Mouse (Mus musculus) B cell, adult 2 months (primary cell): ENCODE measurements around the gene Iba57.
A peak's percentile ranks its signal among the peaks of the same experiment; 100 is the strongest.

ENCODE experiments used
- DNase-seq, 2 experiments: peaks; one replicate each; pipeline ENCODE4 v3.0.0; 2022

The Iba57 gene

DNA sequence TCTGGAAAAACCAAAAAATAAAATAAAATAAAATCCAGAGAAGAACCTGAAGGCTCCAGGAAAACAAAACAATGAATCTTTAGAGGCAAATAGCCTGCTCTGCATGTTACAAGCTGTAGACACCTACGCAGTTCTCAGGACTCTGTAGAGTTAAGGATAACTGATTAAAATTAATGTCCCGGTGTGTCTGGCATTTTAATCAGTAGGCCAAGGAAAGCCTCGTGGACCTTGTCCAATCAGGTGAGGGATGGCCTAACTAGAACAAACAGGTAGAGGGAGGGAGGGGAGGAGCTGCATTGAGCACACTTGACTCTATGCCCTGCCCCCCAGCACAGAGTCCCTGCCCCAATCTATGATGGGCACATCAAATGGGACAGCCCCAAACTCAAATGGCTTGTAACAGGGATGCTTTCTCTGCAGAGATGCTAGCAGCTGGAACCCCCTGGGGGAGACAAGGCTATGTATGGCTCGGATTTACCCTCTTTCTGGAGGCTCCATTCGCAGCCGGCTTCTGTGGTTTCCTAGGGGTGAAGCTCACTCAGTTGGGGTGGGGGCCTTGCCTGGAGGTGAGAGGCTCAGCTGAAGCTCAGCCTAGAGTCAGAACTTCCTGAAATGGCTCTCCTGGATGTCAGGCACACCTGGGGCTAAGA lies 10.8 kb upstream of the Iba57 start:
- no peak for DNase-seq

DNA sequence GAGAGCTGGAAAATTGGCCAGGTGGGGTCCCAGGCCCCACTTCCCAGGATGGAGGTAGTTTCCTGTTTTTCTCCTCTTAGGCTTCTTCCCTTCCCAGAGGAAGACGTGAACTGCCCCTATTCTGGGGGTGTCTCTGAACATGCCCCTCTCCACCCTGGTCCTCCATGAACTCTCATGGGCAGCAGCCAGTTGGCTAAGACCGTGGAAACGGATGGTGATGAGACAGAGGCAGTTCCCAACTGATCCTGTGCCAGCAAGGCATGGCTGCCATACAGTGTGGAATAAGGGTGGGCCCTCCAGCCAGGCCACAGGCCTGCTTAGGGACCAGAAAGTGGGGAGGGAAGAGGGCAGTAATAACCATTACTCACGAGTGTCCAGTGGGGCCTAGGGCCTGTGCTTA lies 7.0 kb upstream of the Iba57 start:
- no peak for DNase-seq

DNA sequence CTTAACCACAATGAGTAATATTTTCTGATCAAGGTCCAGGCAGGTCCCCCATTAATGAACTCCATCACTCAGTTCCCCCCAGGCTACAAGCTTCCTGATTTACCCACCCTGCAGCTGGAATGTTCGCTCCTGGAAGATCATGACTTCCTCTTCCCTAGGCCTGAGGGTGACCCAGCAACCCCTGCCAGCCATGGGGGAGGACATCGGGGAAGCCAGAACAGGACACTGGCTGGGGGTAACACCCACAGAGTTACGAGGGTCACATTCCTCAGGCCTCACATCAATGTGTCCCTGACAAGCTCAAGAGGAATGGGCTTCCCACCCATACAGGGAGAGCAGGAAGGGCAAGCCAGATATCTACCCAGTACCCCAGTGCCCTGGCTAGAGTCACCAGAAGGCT lies 6.3 kb upstream of the Iba57 start:
- no peak for DNase-seq

DNA sequence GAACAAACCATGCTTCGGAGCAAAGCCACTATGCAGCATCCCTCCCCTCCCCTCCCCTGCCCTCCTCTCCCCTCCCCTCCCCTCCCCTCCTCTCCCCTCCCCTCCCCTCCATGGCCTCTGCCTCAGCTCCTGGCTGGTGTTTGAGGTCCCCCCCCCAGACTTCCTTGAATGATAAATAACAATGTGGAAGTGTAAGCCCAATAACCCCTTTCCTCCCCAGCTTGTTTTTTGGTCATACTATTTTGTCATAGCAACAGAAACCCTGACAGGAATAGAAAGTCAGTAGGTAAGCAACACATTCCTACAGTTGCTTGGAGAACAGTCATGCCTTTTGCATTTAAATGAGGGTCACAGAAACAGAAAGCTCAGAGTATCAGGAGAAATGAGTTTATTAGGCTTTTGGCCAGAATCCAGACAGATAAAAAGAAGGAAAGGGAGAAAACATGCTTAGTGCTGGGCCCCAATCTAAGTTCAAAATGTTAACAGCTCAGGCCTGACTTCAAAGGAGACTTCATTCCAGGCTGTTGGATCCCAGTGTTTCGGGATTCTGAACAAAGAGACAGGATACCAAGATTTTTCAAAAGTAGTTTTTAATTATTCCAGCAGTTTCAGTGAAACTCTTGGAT lies 2.2 kb upstream of the Iba57 start:
- DNase-seq: no peak

DNA sequence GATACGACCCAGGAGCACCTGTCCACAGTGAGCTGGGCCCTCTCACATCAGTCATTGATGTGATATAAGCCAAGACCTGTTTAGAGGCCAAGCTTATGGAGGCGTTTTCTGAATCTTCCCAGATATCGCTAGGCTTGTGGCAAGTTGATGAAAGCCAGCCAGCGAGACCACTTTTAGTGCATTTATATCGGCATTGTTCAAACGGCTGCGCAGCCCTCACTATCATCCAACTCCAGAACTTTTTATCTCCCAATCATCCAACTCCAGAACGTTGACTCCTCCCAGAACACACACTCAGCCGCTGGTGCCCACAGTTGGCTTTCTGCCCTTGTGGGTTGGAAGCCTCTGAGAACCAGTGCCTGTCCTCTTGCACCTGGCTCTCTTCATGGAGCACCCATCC lies 845 bp upstream of the Iba57 start:
- DNase-seq: no peak

DNA sequence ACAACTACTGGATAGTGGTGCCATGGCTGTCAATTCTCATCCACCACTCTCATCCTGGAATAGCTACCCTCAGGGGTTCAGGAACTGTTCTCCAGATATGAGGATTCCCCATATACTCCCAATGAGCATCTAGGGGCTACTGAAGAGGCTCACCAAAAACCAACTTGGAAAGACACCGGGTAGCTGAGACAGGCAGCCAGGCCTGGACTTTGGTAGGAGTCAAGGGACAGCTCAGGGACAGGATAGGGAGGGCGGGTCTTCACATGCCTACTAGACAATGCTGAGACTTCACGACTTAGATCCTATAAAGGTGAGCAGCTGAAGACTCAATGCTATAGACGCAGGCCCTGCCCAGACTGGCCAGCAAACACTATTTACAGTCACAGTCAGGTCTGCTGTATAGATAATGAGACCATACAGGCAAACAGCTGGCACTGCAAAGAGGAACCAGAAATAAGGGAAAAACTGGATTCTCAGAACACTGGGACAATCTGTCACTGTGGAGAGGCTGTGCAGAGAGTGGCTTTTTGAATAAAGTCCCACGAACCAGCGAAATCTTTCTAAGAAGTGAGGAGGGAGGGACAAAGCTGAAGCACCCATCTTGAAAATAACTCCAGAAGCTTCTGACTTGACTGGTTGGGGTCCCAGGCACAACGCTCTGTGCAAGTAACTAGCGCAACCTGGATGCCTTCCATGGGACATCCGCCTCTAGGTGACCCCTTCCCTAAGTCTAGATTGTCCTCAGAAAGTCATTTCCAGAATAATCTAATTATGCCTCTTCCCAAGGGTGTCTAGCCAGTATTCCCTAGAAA lies 890 bp downstream of the Iba57 start:
- DNase-seq: peak in 1 of 2 experiments; percentile 8

DNA sequence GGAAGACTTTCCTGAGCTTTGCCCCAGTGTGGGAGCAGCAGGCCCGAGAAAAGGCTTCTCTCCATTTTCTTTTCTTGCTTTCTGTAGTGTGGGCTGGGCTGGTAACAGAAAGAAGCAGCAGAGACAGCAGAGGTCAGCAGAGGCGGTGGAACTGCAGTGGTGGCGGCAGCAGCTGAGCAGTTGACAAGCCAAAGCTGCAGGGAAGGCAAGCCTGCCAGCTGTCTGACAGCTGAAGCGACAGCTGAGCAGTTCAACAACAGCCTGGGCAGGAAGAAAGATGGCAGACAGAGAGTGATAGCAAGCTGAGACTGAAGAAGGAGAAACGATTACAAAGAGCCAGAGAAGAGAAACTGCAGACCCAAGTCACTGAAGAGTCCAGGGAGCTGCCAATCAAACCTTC lies 2.1 kb downstream of the Iba57 start:
- DNase-seq: no peak

DNA sequence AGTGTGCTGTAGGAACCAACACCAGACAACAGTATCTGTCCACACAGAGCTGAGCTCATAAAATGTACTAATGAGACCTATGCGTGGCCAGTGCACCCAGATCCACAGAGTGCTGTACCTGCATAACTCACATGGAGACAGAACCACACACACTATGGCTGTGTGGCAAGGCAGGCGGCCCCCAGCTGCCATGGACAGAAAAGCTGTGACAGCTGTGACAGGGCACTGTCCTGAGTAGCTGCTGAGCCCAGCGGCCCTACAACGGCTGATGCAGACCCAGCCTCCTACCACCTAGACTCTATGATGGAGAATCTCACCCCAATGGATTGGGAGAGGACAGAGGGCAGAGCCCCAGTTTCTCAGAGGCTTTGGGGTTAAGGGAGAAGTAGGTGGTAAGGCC lies 4.0 kb downstream of the Iba57 start:
- DNase-seq: no peak

DNA sequence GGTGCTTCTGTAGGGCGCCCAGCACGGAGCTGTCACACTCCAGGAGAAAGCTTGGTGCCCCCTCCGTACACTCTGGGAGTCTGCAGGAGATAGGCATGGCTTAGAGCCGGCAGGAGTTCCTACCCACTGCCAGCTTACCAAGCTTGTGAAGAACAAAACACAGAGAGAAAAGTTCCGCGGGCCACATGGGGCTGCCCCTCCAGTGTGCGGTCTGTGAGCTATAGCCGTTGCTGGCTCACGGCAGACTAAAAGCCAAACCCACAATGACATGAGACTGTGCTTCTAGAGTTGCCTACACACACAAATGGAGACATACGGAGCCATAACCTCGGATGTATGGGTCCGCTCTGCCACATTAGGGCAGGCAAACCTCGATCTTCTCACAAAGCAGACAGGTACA lies 4.4 kb downstream of the Iba57 start:
- no peak for DNase-seq

DNA sequence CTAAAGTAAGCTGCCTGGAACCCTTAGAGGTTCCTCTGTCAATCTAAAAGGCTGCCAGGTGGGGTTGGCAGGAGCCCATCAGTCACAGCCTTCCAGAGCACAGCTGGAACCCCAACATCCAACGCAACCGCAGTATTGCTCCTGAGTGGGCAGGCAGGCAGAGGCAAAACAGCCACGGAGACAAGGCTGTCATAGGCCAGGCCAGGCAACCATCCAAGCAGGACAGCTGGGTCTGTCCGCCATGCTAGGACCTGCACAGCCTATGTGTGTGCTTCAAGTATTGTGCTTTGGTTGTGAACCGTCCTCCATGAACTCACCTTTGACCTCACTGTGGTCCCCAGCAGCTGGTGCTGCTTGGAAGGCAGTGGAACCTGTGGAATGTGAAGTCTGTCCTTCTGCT lies 7.6 kb downstream of the Iba57 start:
- no peak for DNase-seq

DNA sequence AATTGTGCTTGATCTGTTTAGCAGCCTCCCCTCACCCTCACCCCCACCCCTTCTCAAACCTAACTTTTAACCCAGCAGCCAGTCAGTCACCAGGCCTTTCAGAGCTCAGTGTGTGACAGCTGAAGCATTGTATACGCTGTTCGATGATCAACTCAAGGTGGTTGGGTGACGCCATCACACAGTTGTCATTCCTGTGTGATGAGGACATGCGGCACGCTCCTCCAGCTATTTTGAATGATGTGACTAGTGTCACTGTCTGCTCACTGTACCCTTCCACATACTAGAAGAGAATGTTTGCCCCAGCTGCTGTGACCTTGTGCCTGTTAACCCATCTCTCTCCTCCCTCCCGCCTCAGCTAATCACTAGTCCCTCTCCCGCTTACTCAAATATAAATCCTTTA lies 9.3 kb downstream of the Iba57 start:
- DNase-seq: no peak

DNA sequence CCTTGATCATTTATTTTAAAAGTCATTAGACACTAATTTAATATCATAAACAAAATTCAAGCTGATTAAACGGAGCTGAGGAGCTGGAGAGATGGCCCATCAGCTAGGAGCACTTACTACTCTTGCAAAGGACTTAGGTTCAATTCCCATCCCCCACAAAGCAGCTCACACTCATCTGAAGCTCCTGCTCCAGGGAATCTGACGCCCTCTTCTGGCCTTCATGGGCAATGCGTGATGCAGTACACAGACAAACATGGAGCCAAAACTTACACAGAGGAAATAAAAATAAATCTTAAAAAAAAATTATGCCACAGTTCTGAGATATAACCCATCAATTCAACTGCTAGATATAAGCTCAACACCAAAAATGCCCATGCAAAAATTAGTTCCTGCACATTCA lies 11.8 kb downstream of the Iba57 start:
- peak in 1 of 2 experiments; percentile 19 for DNase-seq

DNA sequence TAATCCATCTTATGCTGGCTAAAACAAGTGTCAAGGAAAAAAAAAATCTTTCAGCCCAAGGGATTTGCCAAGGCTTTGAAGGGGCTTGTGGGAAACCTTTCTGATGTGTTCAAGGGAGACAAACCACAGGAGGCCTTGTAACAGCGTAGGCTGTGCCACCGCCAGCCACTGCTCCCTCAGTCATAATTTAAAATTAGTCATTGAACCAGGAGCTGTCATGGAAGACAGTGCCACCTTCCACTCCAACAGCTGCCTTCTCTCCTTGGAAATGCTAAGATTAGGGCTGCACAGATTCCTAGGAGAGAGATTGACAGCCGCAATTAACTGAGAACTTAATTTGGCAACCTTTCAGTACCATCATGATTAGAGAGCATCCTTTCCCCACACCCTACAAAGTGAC lies 14.2 kb downstream of the Iba57 start:
- no peak for DNase-seq

DNA sequence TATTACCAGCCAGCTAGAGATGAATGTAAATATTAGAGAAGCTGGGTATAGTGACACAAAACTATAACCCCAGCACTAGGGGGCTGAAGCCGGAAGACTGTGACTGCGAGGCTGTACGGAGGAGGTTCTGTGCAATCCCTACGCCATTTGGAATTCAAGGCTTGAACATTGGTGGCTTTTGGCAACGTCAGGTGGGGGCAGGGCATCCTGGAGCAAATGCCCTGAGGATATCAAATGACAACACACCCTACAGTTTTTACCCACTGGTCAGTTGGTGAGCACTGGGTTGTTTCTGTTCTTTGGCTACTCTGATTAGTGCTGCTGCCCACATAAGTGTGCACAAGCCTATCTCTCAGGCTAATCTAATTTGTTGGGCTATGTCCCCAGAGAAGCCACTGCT lies 20.6 kb downstream of the Iba57 start:
- DNase-seq: no peak

DNA sequence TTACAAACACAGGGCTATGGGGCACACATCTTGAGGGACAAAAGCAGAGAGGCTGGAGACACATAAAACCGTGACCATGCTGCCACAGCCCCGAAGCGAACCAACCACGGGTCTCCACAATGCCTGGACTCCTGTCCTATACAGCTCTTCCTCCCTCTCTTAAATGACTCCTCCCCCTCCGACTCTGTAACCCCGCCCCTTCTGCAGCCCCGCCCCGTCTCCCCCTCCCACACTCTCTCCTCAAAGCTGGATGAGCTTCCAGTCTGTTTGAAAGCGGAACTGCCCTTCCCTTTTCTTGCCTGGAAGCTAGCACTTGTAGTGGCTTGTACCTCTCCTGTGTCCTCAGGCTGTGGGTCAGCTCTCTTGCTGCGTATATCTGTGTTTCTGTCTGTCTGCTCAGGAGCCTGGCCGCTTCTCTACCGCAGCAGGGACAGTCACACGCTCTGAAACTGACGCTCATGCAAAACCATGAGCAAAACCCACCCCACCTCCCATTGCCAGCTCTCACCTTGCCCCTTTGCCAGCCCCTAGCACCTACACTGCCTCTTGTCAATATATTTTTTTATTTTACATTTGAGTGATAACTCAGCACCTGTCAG lies 21.7 kb downstream of the Iba57 start:
- DNase-seq: no peak

DNA sequence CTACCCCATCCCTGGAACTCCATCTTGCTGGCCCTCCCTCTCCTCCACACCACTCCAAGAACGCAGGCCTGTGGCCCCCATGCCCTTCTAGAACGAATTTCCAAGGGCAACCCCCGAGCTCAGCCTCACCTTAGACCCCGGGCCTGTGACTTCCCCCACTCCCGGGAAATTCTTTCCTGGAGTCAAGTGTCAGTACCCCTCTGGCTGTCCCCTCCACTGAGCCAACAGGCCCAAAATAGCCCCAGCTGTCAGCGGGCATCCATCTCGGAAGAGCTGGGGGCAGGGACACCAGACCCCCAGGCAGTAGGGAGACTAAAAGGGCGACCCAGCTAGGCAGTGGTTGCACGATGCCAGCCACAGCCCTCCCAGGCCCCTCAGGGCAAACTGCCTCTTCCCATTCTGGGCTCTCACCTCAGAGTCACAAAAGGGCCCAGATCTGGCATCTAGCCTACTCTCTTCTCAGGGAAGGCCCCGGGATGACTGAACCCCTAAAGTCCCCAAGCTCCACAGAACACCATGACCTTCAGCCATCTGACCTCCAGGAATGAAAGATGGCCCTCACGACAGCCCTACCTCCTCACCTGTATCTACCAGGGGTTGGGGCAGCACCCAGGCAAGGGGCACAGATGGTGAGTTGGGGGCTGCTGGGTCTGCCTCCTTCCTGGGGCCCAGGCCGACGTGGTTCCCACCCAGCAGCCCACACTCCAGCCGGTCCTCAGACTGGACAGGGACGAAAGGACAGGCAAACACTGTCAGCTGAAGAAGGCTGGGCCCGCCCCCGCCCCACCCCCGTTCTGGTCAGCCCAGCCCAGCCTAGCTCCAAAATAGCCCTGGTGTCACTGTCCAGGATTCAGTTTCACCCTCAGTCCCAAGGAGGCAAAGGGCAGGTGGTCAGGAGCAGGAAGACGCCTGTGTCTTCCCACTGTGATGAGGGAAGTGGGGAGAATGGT lies 24.7 kb downstream of the Iba57 start:
- DNase-seq: no peak

DNA sequence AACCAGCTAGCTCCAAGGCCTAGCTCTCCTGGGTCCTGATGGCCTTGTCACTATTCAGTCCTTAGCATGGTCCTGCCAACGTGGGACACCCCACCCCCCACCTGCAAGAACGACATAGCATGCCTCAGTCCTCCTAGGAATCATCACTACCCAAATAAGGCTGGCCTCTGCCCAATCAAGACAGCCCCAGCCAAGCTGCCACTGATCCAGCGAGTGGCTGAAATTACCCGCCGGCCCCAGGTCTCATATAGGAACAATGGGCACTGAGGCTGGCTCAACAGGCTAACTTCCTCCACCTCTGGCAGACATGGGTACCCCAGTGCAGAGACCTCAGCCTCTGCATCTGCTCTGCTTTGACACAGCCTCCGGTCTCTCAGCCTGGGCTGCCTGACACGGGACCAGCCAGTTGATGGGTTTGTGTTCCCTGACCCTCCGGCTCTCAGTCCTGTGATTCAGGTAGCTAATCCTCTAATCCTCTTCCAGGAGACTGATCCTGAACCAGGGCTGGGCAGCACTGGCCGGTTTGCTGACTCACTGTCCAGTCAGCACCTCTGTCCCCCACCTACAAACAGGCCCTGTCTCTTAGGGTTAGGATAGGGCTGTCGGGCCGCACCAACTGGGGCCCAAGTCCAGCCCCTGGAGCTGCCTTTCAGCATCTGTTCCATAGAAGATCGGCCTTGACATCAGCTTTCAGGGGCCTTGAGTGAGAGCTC lies 26.4 kb downstream of the Iba57 start:
- no peak for DNase-seq

DNA sequence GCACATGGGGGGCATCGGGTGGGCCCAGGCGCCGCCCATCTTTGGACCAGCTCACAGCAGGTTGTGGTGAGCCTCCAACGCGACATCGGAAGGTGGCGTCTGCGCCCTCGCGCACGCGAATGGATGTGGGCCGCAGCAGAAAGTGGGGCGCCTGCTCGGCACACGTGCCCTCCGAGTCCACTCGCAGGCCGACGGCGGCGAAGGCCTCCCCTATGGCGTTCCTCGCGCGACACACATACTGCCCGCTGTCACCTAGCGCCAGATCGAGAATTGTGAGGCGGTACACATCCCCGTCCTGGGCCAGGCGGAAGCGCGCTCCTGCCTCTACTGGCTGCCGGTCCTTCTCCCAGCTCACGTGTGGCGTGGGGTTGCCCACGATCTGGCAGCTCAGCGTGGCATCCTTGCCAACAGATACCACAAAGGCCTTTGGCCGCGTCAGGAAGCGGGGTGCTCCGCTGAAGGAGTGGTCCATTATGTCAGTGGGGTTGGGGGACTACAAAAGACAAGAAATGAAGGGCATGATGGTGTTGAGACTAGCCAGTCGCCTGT lies 27.6 kb downstream of the Iba57 start, which contains the start of gene Obscn:
Obscn (minus strand) TSS at position 499 of the 549 bp plus-strand sequence.
- DNase-seq: no peak

DNA sequence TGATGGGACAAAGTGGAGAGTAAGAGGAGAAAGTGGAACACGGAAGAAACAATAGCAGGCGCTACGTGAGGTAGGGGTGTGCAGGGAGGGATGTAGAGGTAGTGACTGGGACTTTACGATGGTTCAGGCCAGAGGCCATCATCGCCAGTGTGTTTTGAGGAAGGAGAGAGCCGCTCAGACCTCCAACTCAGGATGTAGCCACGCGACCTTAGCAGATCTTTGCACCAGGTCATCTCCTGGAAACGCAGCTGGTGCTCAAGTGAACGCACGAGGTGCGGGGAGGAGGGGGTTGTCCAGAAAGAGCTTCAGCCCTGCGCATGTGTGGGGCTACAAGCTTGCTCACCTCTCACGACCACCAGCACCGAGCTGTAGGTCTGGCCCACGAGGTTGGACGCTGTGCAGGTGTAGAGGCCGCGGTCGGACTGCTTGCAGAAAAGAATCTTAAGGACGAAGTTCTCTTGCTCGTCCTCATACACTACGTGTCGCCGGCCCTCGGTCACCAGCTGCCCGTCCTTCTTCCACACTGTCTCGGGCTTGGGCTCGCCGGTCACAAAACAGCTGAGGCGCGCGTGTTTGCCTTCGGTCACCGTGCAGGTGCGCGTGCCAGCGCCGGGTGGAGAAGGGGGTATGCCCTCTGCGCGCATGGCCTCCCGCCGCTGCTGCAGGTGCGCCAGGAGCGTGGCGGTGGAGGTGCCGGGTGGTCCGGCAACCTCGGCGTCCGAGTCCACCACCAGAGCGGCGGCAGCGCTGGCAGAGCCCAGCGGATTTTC lies 28.3 kb downstream of the Iba57 start:
- no peak for DNase-seq

DNA sequence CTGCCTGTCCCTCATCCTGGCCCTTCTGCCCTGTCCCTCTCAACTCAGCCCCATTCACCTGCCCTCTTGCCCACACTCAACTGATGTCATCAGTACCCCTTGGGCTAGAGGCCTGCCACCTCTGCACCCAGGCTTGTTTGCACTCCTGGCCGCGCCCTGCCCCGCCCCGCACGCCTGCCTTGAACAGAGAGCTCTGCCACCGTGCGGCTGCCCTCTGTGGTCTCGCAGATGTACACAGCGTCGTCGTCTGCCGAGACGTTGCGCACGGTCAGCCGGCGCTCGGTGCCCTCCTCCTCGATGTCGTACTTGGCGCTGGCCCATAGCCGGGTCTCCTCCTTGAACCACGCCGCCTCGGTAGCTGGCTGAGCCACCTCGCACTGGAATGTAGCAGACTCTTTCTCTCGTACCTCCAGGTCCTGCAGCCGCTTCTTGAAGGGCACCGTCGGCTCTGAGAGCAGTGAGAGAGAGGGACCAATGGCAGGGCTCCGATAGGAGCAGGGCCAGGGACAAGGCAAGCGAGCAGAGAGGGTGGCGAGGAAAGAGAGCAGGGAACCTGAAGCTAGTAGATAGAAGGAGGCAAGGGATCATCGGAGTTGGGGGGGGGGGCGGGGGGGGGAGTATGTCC lies 29.1 kb downstream of the Iba57 start:
- no peak for DNase-seq
